Comparison of ENCODE assay signal across 7 mouse cellular contexts in genomic region chr8:124751191-124751590, GRCm38 (mm10). TPM values are rescaled to one million over a fixed set of nuclear protein-coding genes. Genes with fewer than 3 reads are reported as not detected.
A peak's percentile ranks its signal among the peaks of the same experiment; 100 is the strongest.
DNase-seq lines count a peak whose midpoint lies in the region; ATAC-seq and TF ChIP-seq lines count a peak whose summit lies in the region.

No protein-coding gene starts in this region.

- H3K36me3 ChIP-seq in C2C12 (ENCODE audit: control insufficient read depth, insufficient read depth) = no peaks in the 10 kb centered on the region
- no peaks in the 10 kb centered on the region for H3K36me3 ChIP-seq in ES-E14 (ENCODE audit: control insufficient read depth, insufficient read depth, low read length, poor library complexity, severe bottlenecking)
- H3K36me3 ChIP-seq in forebrain, embryonic 16.5 days (ENCODE audit: control insufficient read depth, insufficient read depth) = no peaks in the 10 kb centered on the region
- no peaks in the 10 kb centered on the region for H3K36me3 ChIP-seq in intestine, embryonic 16.5 days (ENCODE audit: control insufficient read depth, insufficient read depth, low read length)
- no peaks in the 10 kb centered on the region for H3K36me3 ChIP-seq in midbrain, embryonic 15.5 days (replicated peaks)

- peaks cover 3 to 11% of the 10 kb centered on the region in 2 experiments; a peak in 2 of 4 replicates for H3K4me1 ChIP-seq in ES-E14 (ENCODE audit: control insufficient read depth in 2 of 2, insufficient read depth in 2 of 2, low read length in 2 of 2, poor library complexity in 1 of 2)
- H3K4me1 ChIP-seq in forebrain, embryonic 16.5 days (replicated peaks; ENCODE audit: control insufficient read depth, insufficient read depth, low read length) = peaks cover 11% of the 10 kb centered on the region
- peaks cover 31% of the 10 kb centered on the region for H3K4me1 ChIP-seq in intestine, embryonic 16.5 days (ENCODE audit: control insufficient read depth, insufficient read depth, low read length)
- H3K4me1 ChIP-seq in midbrain, embryonic 15.5 days = peaks cover 14% of the 10 kb centered on the region

- no peaks in the 10 kb centered on the region for H3K79me2 ChIP-seq in C2C12 (ENCODE audit: control insufficient read depth, insufficient read depth)

- no peak for DNase-seq in ES-E14 (ENCODE audit: low read depth, low spot score)
- DNase-seq in frontal cortex, postnatal 14 days (ENCODE audit: low spot score in 2 of 2) = no peak
- DNase-seq in spleen, postnatal 14 days (ENCODE audit: low spot score in 2 of 2) = no peak

- in situ Hi-C loops in ES-E14 (cut with MboI; ENCODE audit: low sequenced_read_pairs in 2 of 2, unreplicated experiment in 2 of 2) = no loop called here

- peaks cover 74% of the 10 kb centered on the region for H3K27me3 ChIP-seq in C2C12 (ENCODE audit: control insufficient read depth, insufficient read depth, insufficient read length)
- peaks cover 51% of the 10 kb centered on the region for H3K27me3 ChIP-seq in forebrain, embryonic 16.5 days (replicated peaks; ENCODE audit: control insufficient read depth, insufficient read depth, low read length)
- H3K27me3 ChIP-seq in intestine, embryonic 16.5 days (replicated peaks; ENCODE audit: control insufficient read depth, insufficient read depth, low read length) = peaks cover 17% of the 10 kb centered on the region
- peaks cover 46% of the 10 kb centered on the region for H3K27me3 ChIP-seq in midbrain, embryonic 15.5 days (replicated peaks)

- no peak overlapping the region for H3K27ac ChIP-seq in ES-E14 (ENCODE audit: insufficient read depth, low read depth, low read length, poor library complexity, severe bottlenecking)
- no peak overlapping the region for H3K27ac ChIP-seq in forebrain, embryonic 16.5 days (ENCODE audit: low read length)
- H3K27ac ChIP-seq in intestine, embryonic 16.5 days (ENCODE audit: low read length) = no peak overlapping the region
- H3K27ac ChIP-seq in midbrain, embryonic 15.5 days = no peak overlapping the region

- WGBS in forebrain, embryonic 16.5 days = 0% methylated on average over 31 of the region's 31 CpGs
- WGBS in intestine, embryonic 16.5 days = under 1% methylated on average over 31 of the region's 31 CpGs
- WGBS in midbrain, embryonic 15.5 days = under 1% methylated on average over 31 of the region's 31 CpGs

- peak overlapping the region; percentile 32 for H3K4me3 ChIP-seq in C2C12 (ENCODE audit: insufficient read depth, poor library complexity, severe bottlenecking)
- peak overlapping the region; percentile 89 to 92 for H3K4me3 ChIP-seq in ES-E14 (ENCODE audit: insufficient read depth in 1 of 2, low read depth in 1 of 2, low read length in 2 of 2, poor library complexity in 1 of 2, severe bottlenecking in 1 of 2)
- peak overlapping the region; percentile 50 for H3K4me3 ChIP-seq in forebrain, embryonic 16.5 days (replicated peaks; ENCODE audit: low read length)
- peak overlapping the region; percentile 67 for H3K4me3 ChIP-seq in intestine, embryonic 16.5 days (ENCODE audit: low read length)
- H3K4me3 ChIP-seq in midbrain, embryonic 15.5 days = peak overlapping the region; percentile 44

- peak overlapping the region; percentile 77 for H3K9ac ChIP-seq in ES-E14 (ENCODE audit: insufficient read depth, low read depth, low read length, poor library complexity, severe bottlenecking)
- H3K9ac ChIP-seq in forebrain, embryonic 16.5 days (replicated peaks; ENCODE audit: low read depth, low read length) = peak overlapping the region; percentile 50
- peak overlapping the region; percentile 59 for H3K9ac ChIP-seq in intestine, embryonic 16.5 days (ENCODE audit: low read depth, low read length)
- H3K9ac ChIP-seq in midbrain, embryonic 15.5 days = peak overlapping the region; percentile 41; the same call in 1 of the 2 replicates

- H3K79me3 ChIP-seq in C2C12 (ENCODE audit: low read depth) = no peaks in the 10 kb centered on the region

- H3K9me3 ChIP-seq in ES-E14 (ENCODE audit: control insufficient read depth, insufficient read depth, low read depth, low read length) = no peaks in the 10 kb centered on the region
- no peaks in the 10 kb centered on the region for H3K9me3 ChIP-seq in forebrain, embryonic 16.5 days (ENCODE audit: control insufficient read depth, low read length)
- no peaks in the 10 kb centered on the region for H3K9me3 ChIP-seq in intestine, embryonic 16.5 days (ENCODE audit: control insufficient read depth, low read length)
- no peaks in the 10 kb centered on the region for H3K9me3 ChIP-seq in midbrain, embryonic 15.5 days

- no peak for TF ChIP-seq CTCF in C2C12 (IDR thresholded peaks at IDR 0.05; ENCODE audit: control insufficient read depth, insufficient read depth, insufficient read length)

- H3K4me2 ChIP-seq in forebrain, embryonic 16.5 days (ENCODE audit: low read length) = peak overlapping the region; percentile 72
- peak overlapping the region; percentile 97 for H3K4me2 ChIP-seq in intestine, embryonic 16.5 days (ENCODE audit: low read depth, low read length)
- H3K4me2 ChIP-seq in midbrain, embryonic 15.5 days = peak overlapping the region; percentile 83

- ATAC-seq in forebrain, embryonic 16.5 days = no peak
- ATAC-seq in intestine, embryonic 16.5 days = peak; percentile 14; the same call in 1 of the 2 replicates
- ATAC-seq in midbrain, embryonic 15.5 days (replicated peaks) = no peak

- H3ac ChIP-seq in C2C12 (ENCODE audit: control insufficient read depth, insufficient read length, low read depth) = peak overlapping the region; percentile 41

TF ChIP-seq in C2C12, 6 proteins besides CTCF, POLR2A, EP300 and RAD21:
- peak; percentile 33 for TF ChIP-seq CEBPB (IDR thresholded peaks at IDR 0.05; ENCODE audit: low read depth)
- no peak for TF ChIP-seq FOSL1 (IDR thresholded peaks at IDR 0.05; ENCODE audit: insufficient read depth, low read length, poor library complexity, severe bottlenecking)

TF ChIP-seq in ES-E14, 5 proteins besides CTCF, POLR2A, EP300 and RAD21:
- TF ChIP-seq ZNF384 (IDR thresholded peaks at IDR 0.05; ENCODE audit: low read depth, low read length) = no peak
- no peak for TF ChIP-seq HCFC1 (IDR thresholded peaks at IDR 0.05; ENCODE audit: borderline replicate concordance, insufficient read depth, low read length)
- TF ChIP-seq ZC3H11A (IDR thresholded peaks at IDR 0.05; ENCODE audit: borderline replicate concordance, low read depth, low read length) = no peak
- no peak for TF ChIP-seq MAFK (IDR thresholded peaks at IDR 0.05; ENCODE audit: insufficient read depth, low read depth, low read length)
- no peak for TF ChIP-seq CHD2 (IDR thresholded peaks at IDR 0.05; ENCODE audit: low read depth, low read length)
TF ChIP-seq in ES-E14: peak in this region for 0.

RNA-seq across cellular contexts. Expression of gene Fam89a, which starts 0.4 kb away (rescaled TPM):
- 1.5 TPM for polyA plus RNA-seq in C2C12 (2012; fragmentation: generic; extraction: Trizol)
- total RNA-seq in ES-E14 (2012; rRNA removed) = 1.6 and 2.9 TPM in 2 replicates
- 0.25 TPM in 1 of 2 replicates, not detected in the other for polyA plus RNA-seq in forebrain, embryonic 16.5 days (2015; fragmentation: Nextera tagmentation; extraction: Ambion mirVana)
- polyA plus RNA-seq in intestine, embryonic 16.5 days (2015; fragmentation: Nextera tagmentation; extraction: Ambion mirVana) = 2.8 and 2.9 TPM in 2 replicates
- 0.17 and 0.37 TPM in 2 replicates for polyA plus RNA-seq in midbrain, embryonic 15.5 days (2015; fragmentation: Nextera tagmentation; extraction: Ambion mirVana)

RNA-seq across cellular contexts. Expression of gene Arv1, which starts 29.3 kb away (rescaled TPM):
- polyA plus RNA-seq in C2C12 (2012; fragmentation: generic; extraction: Trizol) = 11.4 TPM
- total RNA-seq in ES-E14 (2012; rRNA removed) = 25.1 and 28.3 TPM in 2 replicates
- polyA plus RNA-seq in forebrain, embryonic 16.5 days (2015; fragmentation: Nextera tagmentation; extraction: Ambion mirVana) = 26.9 and 33.5 TPM in 2 replicates
- polyA plus RNA-seq in intestine, embryonic 16.5 days (2015; fragmentation: Nextera tagmentation; extraction: Ambion mirVana) = 15.2 and 17.1 TPM in 2 replicates
- polyA plus RNA-seq in midbrain, embryonic 15.5 days (2015; fragmentation: Nextera tagmentation; extraction: Ambion mirVana) = 32.7 and 37.6 TPM in 2 replicates

RNA-seq across cellular contexts. Expression of gene Ttc13, which starts 29.4 kb away (rescaled TPM):
- polyA plus RNA-seq in C2C12 (2012; fragmentation: generic; extraction: Trizol) = 23.0 TPM
- total RNA-seq in ES-E14 (2012; rRNA removed) = 74.8 and 108 TPM in 2 replicates
- 60.0 and 62.6 TPM in 2 replicates for polyA plus RNA-seq in forebrain, embryonic 16.5 days (2015; fragmentation: Nextera tagmentation; extraction: Ambion mirVana)
- polyA plus RNA-seq in intestine, embryonic 16.5 days (2015; fragmentation: Nextera tagmentation; extraction: Ambion mirVana) = 34.7 and 35.0 TPM in 2 replicates
- polyA plus RNA-seq in midbrain, embryonic 15.5 days (2015; fragmentation: Nextera tagmentation; extraction: Ambion mirVana) = 69.4 and 70.2 TPM in 2 replicates

RNA-seq across cellular contexts. Expression of gene Trim67, which starts 41.7 kb away (rescaled TPM):
- polyA plus RNA-seq in C2C12 (2012; fragmentation: generic; extraction: Trizol) = not detected
- total RNA-seq in ES-E14 (2012; rRNA removed) = 0.40 and 0.48 TPM in 2 replicates
- 28.8 and 30.4 TPM in 2 replicates for polyA plus RNA-seq in forebrain, embryonic 16.5 days (2015; fragmentation: Nextera tagmentation; extraction: Ambion mirVana)
- polyA plus RNA-seq in intestine, embryonic 16.5 days (2015; fragmentation: Nextera tagmentation; extraction: Ambion mirVana) = 0.32 and 0.38 TPM in 2 replicates
- polyA plus RNA-seq in midbrain, embryonic 15.5 days (2015; fragmentation: Nextera tagmentation; extraction: Ambion mirVana) = 29.2 and 30.8 TPM in 2 replicates

Comparison
In these comparisons a context has a peak if more than half of its experiments do, and no peak if none do; other contexts are left out.
1. H3K4me3 ChIP-seq: peak in every context shown above with its lines; median percentile 90 in ES-E14; 67 in intestine, embryonic 16.5 days; 50 in forebrain, embryonic 16.5 days; 44 in midbrain, embryonic 15.5 days; 32 in C2C12.